Mouse (Mus musculus) spleen, adult 12 weeks (tissue): ENCODE measurements around the gene Ncam1.
A peak's percentile ranks its signal among the peaks of the same experiment; 100 is the strongest.

ENCODE experiments used
- DNase-seq: peaks from one replicate; pipeline ENCODE4 v3.0.0; 2022; ENCODE audit warnings: low spot score

Ncam1 gene

DNA sequence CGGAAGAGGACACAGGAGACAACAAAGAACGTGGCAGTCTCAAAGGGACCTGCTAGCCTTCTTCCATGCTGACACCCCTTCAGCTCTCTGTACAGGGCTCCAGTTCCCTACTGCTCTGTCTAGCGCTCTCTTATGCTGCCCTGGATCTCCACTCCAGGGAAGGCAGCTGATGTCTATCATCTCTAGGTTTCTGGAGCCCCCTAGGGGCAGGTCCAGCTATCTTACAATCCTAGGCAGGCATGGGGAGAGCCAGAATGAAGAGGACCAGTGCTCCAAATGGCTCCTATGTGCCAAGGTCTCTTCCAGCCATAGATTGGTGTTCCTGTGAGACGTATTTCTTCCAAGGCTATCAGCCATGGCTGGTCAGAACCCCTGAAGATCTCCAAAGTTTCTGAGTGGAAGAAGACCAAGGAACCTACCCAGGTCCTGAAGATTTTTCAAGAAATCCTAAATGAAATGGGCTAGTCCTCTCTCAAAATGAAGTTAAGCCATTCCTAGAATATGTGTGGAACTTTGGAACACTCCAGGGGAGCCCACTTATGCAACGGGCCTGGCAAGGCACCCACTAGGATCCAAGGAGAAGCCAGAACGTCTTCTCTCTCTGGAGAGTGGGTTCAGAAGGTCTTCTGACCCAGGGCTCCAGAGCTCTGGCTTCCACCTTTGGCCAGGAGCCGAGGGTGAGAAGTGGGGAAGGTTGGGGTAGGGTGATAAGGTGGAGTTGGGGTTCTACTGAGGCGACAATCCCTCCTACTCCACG, 290.7 kb downstream of the Ncam1 start:
- no peak for DNase-seq

- DNase-seq, result no peak
Observed at GRCm38 (mm10) chr9:49504658-49505057, 294.1 kb downstream of the Ncam1 start.

GRCm38 (mm10) chr9:49502245-49502644, 296.5 kb downstream of the Ncam1 start:
- DNase-seq, result no peak

- DNase-seq, result no peak
Observed at GRCm38 (mm10) chr9:49499878-49500277, 298.8 kb downstream of the Ncam1 start.

- no peak for DNase-seq
Observed at GRCm38 (mm10) chr9:49493979-49494649, 304.6 kb downstream of the Ncam1 start.

DNA sequence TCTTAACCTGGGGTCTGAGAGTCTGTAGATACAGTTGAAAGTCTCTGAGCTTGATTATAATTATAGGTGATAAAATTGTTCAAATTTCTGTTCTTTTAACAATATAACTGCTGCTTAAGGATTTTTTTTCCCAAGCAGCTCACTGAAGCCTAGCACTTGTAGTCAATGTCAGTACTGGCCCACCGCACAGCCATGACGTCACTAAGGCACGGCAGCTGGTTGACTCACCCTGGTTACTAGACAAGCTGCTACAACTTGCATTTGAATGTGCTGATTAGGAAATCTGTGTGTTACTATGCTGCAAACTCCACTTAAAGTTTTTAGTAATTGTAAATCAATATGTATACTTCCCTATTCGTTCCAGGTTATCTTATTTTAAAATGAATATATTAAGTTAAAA, 308.1 kb downstream of the Ncam1 start:
- DNase-seq, result no peak

DNA sequence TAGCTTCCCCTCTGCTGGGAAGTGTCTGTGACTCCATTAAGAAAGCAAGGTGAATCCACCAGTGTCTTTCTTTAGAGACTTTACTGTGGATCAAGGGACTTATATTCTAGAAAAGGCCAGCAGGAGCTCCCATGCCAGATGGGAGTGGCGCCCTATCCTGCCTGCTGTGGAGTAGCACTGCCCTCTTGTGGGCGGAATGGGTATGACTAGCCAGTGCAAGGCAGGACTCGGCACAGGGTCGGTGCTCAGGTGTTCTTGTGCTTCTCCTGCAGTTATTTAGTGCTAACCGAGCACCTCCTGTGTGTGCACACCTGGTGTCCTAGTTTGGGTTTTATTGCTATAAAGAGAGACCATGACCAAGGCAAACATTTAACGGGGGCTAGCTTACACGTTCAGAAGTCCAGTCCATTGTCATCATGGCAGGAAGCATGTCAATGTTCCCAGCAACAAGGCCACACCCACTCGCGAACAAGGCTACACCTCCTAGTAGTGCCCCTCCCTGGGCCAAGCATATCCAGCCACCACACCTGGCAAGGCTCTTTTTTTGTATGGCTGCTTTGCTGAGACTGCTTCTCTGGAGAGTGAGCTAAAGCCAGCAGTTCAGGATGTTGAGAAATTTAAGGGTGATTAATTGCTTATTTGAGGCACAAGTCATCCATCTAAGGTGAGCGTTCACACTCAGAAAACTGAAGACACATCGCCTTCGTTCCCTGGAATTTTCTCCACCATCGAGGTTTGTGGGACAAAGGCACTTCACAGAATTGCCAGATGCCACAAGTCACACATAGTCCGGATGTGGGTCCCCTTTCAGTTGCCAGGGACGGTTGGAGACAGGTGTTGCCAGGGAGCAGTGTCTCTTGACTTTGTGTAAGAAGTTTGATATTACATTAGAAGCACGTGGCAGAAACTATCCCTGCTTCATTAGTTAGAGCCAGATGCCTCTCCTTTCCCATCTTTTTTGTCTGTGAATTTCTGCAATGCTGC, 309.5 kb downstream of the Ncam1 start:
- DNase-seq, result peak; percentile 14

GRCm38 (mm10) chr9:49488258-49488657, 310.5 kb downstream of the Ncam1 start:
- no peak for DNase-seq

DNA sequence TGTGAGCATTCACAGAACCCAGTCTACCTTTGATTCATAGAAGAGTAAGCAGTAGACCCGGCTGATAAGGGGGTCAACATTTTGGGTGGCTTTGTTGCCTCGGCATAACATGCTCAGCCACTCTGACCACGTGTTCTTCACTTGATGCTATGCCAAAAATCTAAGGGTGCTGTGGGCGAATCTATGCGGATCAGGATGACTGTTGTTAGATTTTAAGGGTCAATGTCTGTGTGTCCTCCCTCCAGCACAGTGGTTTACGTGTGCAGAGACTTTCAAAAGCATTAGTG, 311.1 kb downstream of the Ncam1 start:
- DNase-seq, result no peak

DNA sequence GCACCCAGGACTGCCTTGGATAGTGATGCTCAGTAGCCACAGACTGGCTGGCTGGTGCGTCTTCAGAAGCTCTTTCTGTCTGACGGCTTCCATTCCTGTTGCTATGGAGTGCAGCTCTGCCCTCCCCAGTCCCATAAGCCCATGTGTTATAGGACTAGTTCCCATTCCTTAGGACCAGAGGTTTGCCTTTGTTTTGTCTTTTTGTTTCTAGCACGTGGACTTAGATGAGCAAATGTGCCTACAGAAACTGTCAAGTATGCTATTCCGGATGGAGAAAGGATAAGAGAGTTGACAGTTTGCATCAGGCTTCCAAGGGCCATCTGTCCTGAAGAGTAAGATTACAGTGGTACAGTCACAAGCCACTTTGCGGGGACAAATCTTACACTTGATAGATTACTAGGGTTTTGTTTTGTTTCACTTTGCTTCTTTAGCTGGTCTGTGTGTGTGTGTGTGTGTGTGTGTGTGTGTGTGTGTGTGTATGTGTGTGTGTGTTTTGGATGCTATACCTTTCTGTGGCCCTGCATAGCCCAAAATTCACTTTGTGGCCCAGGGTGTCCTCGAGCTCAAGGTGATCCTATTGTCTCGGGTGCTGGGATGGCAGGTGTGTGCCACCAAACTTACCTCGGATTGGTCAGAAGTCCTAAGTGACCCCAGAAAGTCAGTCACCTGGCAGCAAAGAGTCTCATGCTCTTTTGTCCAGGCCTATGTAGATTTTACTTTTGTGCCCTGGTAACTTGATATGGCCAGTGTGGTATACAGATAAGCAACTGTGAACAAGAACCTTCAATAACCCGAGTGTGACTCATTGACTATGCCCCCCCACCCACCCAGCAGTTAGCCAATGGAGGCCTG, 311.7 kb downstream of the Ncam1 start:
- DNase-seq, result no peak

- no peak for DNase-seq
Observed at GRCm38 (mm10) chr9:49485892-49486311, 312.8 kb downstream of the Ncam1 start, which contains the start of gene Ttc12. Ttc12 (minus strand) TSS chr9:49486225.

DNA sequence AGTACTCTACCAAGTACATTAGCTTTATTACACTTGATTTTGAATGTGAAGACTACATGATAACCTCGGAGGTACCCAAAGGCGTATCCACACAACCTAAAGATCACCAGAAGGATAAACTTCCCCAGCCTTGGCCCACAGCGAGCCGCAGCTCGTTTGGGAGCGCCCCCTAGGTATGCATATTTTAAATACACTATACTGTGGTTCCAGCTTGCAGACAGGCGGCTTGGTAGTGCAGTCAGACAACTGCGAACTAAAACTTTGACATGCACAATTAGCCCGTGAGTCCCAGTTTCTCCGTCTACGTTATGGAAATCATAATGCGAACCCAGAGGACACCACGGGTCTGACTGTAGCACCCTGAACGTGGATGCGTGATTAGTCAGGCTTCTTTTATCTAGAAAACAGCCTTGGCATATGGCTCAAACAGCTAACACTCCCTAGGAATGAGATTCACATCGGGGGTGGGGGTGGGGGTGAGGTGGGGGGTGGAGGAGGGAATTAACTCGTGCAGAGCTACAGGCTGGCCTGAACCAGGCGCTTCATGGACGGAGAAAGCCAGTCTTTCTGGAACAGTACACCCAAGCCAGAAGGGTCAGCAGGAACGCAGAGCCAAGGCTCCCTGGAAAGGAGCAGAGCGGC, 313.4 kb downstream of the Ncam1 start:
- DNase-seq, result no peak

- no peak for DNase-seq
Observed at GRCm38 (mm10) chr9:49483316-49483715, 315.4 kb downstream of the Ncam1 start.

DNA sequence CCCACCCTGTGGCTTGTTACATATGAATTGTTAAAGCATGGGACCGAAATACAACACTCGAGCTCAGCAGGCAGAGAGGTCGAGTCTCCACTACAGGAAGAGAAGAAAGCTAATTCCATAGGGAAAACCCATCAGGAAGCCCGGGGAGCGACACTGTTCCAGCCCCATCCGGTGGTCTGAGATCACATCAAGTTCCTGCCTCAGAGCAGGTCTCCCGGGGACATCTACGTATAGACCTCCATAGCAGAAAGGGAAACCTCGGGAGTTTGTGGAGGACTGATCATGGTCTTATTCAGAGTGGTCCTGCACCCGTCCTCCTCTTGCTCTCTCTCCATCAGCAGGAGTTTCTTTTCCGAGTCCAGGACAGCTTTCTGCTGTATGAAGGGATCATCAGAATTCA, 326.6 kb downstream of the Ncam1 start:
- no peak for DNase-seq

DNA sequence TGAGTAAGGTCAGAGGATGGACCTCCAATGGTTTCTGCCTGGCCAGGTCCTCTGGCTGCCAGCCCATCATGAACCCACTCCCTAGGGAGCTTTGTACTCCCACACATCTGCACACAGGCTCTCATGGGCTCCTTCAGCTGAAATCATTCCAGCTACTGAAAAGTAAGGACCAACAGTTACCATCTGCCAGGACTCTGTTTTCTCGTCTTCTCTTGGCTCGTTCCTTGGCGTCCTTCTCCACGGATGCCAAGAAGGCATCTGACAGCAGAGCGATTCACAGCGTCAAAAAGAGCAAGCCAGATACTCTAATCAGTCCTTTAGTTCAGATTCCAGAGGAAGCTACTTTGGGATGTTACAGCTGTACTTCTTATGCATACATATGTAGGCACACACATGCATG, 327.8 kb downstream of the Ncam1 start:
- no peak for DNase-seq

DNA sequence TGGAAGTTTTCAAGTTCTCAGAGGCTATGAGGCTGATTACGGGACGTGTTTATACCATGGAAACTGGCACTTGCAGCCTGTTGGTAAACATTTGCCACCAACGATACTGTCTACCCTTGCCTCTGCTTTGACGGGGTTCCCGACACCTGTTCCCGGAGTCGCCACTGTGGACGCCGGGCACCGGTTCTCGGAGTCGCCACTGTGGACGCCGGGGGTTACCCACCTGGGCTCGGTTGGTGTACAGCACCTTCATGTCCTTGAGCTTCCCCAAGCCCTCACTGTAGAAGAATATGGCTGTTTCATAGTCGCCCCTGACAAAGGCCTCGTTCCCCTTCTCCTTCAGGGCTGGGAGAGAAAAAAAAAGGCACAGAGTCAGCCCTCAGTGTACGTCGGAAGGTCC, 328.7 kb downstream of the Ncam1 start:
- DNase-seq, result no peak

GRCm38 (mm10) chr9:49456136-49456535, 342.6 kb downstream of the Ncam1 start:
- no peak for DNase-seq

GRCm38 (mm10) chr9:49452396-49452795, 346.3 kb downstream of the Ncam1 start:
- DNase-seq, result no peak
